Mouse (Mus musculus) neural tube, embryonic 13.5 days (tissue): ENCODE results near the gene Calcoco1. TPM values are rescaled to one million over a fixed set of nuclear protein-coding genes. Genes with fewer than 3 reads are reported as not detected.

Experiments
- ATAC-seq: fragments of 200-750 bp; cut with Nextera tagmentation; 2 replicates; pipeline ENCODE4 v1.8.0; 2017; ENCODE audit warnings: low read depth, mild to moderate bottlenecking, moderate TSS enrichment, moderate library complexity
- H3K27ac ChIP-seq: fragments of 300-500 bp; sonication (generic); replicated peaks from 2 replicates; pipeline ENCODE4 v1.5.1; 2015; ENCODE audit warnings: moderate library complexity, mild to moderate bottlenecking, inconsistent platforms
- H3K27me3 ChIP-seq: fragments of 300-500 bp; sonication (generic); 2 replicates; pipeline ENCODE4 v1.6.1; 2015; ENCODE audit warnings: mild to moderate bottlenecking, inconsistent platforms
- H3K36me3 ChIP-seq: fragments of 300-500 bp; sonication (generic); 2 replicates; pipeline ENCODE4 v1.6.1; 2015; ENCODE audit warnings: mild to moderate bottlenecking, inconsistent platforms
- H3K4me1 ChIP-seq: fragments of 300-500 bp; sonication (generic); replicated peaks from 2 replicates; pipeline ENCODE4 v1.6.1; 2015; ENCODE audit warnings: inconsistent platforms
- H3K4me2 ChIP-seq: fragments of 300-500 bp; sonication (generic); 2 replicates; pipeline ENCODE4 v1.6.1; 2015; ENCODE audit warnings: inconsistent platforms, mild to moderate bottlenecking, moderate library complexity
- H3K4me3 ChIP-seq: fragments of 300-500 bp; sonication (generic); 2 replicates; pipeline ENCODE4 v1.5.1; 2015; ENCODE audit warnings: mild to moderate bottlenecking, inconsistent platforms
- H3K9ac ChIP-seq: fragments of 300-500 bp; sonication (generic); 2 replicates; pipeline ENCODE4 v1.6.1; 2015; ENCODE audit warnings: moderate library complexity, mild to moderate bottlenecking, inconsistent platforms
- H3K9me3 ChIP-seq: fragments of 300-500 bp; sonication (generic); 2 replicates; pipeline ENCODE4 v1.6.1; 2016; ENCODE audit warnings: inconsistent platforms
- WGBS: fragments of 180-500 bp; shearing (Covaris S2); methylation state at CpG from one replicate; pipeline ENCODE4 v1.1.7; 2015; 5-methylcytosine and 5-hydroxymethylcytosine counted together
- polyA plus RNA-seq: library from polyadenylated mRNA; unstranded; fragments of >200 nt; fragmentation: Nextera tagmentation; extraction: Ambion mirVana; gene quantifications from 2 replicates; pipeline ENCODE4 v1.2.1, GENCODE M21; 2015

Calcoco1 gene
- 35.7 and 41.9 TPM in 2 replicates for polyA plus RNA-seq

- 2% methylated on average over 27 of the region's 27 CpGs for WGBS
- peak within 1 kb of the TSS; percentile 72 for H3K4me3 ChIP-seq
- peak within 1 kb of the TSS; percentile 76 for H3K9ac ChIP-seq
- H3K27ac ChIP-seq, result no peak within 1 kb of the TSS
- peaks cover 24% of the 10 kb centered on the region for H3K4me1 ChIP-seq
- H3K27me3 ChIP-seq, result no peaks in the 10 kb centered on the region
- peaks cover 24% of the 10 kb centered on the region for H3K36me3 ChIP-seq
- H3K4me2 ChIP-seq, result peak within 1 kb of the TSS; percentile 78
- no peaks in the 10 kb centered on the region for H3K9me3 ChIP-seq
- ATAC-seq, result peak; percentile 98
Observed at GRCm38 (mm10) chr15:102721980-102722475, at the start of gene Calcoco1. Gene Calcoco1, minus strand, starts transcription at chr15:102722178.

- Histone ChIP-seq H3K4me2 (no peak overlapping the region), H3K36me3 (no peaks in the 10 kb centered on the region), H3K27ac (no peak overlapping the region), H3K4me1 (no peaks in the 10 kb centered on the region), H3K9ac (no peak overlapping the region), H3K9me3 (no peaks in the 10 kb centered on the region), H3K4me3 (no peak overlapping the region), H3K27me3 (peaks cover 6% of the 10 kb centered on the region)
- 53% methylated on average over 7 of the region's 7 CpGs for WGBS
- ATAC-seq, result no peak
Observed at GRCm38 (mm10) chr15:102770866-102771265, 48.9 kb upstream of the Calcoco1 start.

- Histone ChIP-seq H3K9me3 (no peaks in the 10 kb centered on the region), H3K4me3 (no peak overlapping the region), H3K27ac (no peak overlapping the region), H3K4me1 (no peaks in the 10 kb centered on the region), H3K27me3 (peaks cover 37% of the 10 kb centered on the region), H3K9ac (no peak overlapping the region), H3K36me3 (no peaks in the 10 kb centered on the region), H3K4me2 (no peak overlapping the region)
- ATAC-seq, result no peak
- 54% methylated on average over 2 of the region's 2 CpGs for WGBS
Observed at GRCm38 (mm10) chr15:102765207-102765606, 43.2 kb upstream of the Calcoco1 start.

GRCm38 (mm10) chr15:102761745-102762378 is 39.9 kb upstream of the Calcoco1 start:
- H3K4me3 ChIP-seq, result no peak overlapping the region
- H3K4me2 ChIP-seq, result no peak overlapping the region
- H3K27ac ChIP-seq, result no peak overlapping the region
- ATAC-seq, result peak; percentile 90
- peaks cover 60% of the 10 kb centered on the region for H3K27me3 ChIP-seq
- no peaks in the 10 kb centered on the region for H3K9me3 ChIP-seq
- no peaks in the 10 kb centered on the region for H3K4me1 ChIP-seq
- no peaks in the 10 kb centered on the region for H3K36me3 ChIP-seq
- 13% methylated on average over 7 of the region's 7 CpGs for whole genome bisulfite sequencing
- H3K9ac ChIP-seq, result no peak overlapping the region

GRCm38 (mm10) chr15:102757686-102758085 is 35.7 kb upstream of the Calcoco1 start:
- Histone ChIP-seq H3K9me3 (no peaks in the 10 kb centered on the region), H3K4me2 (no peak overlapping the region), H3K27me3 (peaks cover 75% of the 10 kb centered on the region), H3K27ac (no peak overlapping the region), H3K4me3 (no peak overlapping the region), H3K36me3 (no peaks in the 10 kb centered on the region), H3K9ac (no peak overlapping the region), H3K4me1 (peaks cover 29% of the 10 kb centered on the region)
- 94% methylated on average over 1 of the region's 1 CpGs for WGBS
- no peak for ATAC-seq

GRCm38 (mm10) chr15:102755053-102755452 is 33.1 kb upstream of the Calcoco1 start:
- Histone ChIP-seq H3K9me3 (no peaks in the 10 kb centered on the region), H3K27me3 (peaks cover 81% of the 10 kb centered on the region), H3K4me1 (peaks cover 36% of the 10 kb centered on the region), H3K4me3 (no peak overlapping the region), H3K4me2 (no peak overlapping the region), H3K27ac (peak overlapping the region; percentile 88), H3K9ac (peak overlapping the region; percentile 48), H3K36me3 (no peaks in the 10 kb centered on the region)
- peak; percentile 71 for ATAC-seq
- whole genome bisulfite sequencing, result 12% methylated on average over 5 of the region's 5 CpGs

- H3K4me2 ChIP-seq, result no peak overlapping the region
- peaks cover 37% of the 10 kb centered on the region for H3K4me1 ChIP-seq
- WGBS, result 23% methylated on average over 7 of the region's 7 CpGs
- H3K27ac ChIP-seq, result peak overlapping the region; percentile 88
- no peaks in the 10 kb centered on the region for H3K36me3 ChIP-seq
- ATAC-seq, result peak; percentile 61
- H3K9me3 ChIP-seq, result no peaks in the 10 kb centered on the region
- no peak overlapping the region for H3K4me3 ChIP-seq
- peaks cover 79% of the 10 kb centered on the region for H3K27me3 ChIP-seq
- peak overlapping the region; percentile 48; the same call in 1 of the 2 replicates for H3K9ac ChIP-seq
Observed at GRCm38 (mm10) chr15:102754361-102754760, 32.4 kb upstream of the Calcoco1 start.

GRCm38 (mm10) chr15:102753170-102753569 is 31.2 kb upstream of the Calcoco1 start:
- peaks cover 80% of the 10 kb centered on the region for H3K27me3 ChIP-seq
- H3K9me3 ChIP-seq, result no peaks in the 10 kb centered on the region
- peak overlapping the region; percentile 88 for H3K27ac ChIP-seq
- no peaks in the 10 kb centered on the region for H3K36me3 ChIP-seq
- H3K4me1 ChIP-seq, result peaks cover 47% of the 10 kb centered on the region
- H3K4me3 ChIP-seq, result no peak overlapping the region
- WGBS, result 2% methylated on average over 13 of the region's 13 CpGs
- no peak overlapping the region for H3K9ac ChIP-seq
- ATAC-seq, result peak; percentile 61
- no peak overlapping the region for H3K4me2 ChIP-seq

- Histone ChIP-seq H3K4me1 (peaks cover 57% of the 10 kb centered on the region), H3K27me3 (peaks cover 85% of the 10 kb centered on the region), H3K27ac (0 out of 2 replicates have a peak overlapping the region, but pooled peaks have one; percentile 33), H3K4me3 (no peak overlapping the region), H3K9me3 (no peaks in the 10 kb centered on the region), H3K9ac (no peak overlapping the region), H3K36me3 (no peaks in the 10 kb centered on the region), H3K4me2 (no peak overlapping the region)
- WGBS, result 53% methylated on average over 1 of the region's 1 CpGs
- ATAC-seq, result no peak
Observed at GRCm38 (mm10) chr15:102752164-102752563, 30.2 kb upstream of the Calcoco1 start.

GRCm38 (mm10) chr15:102750241-102750640 is 28.3 kb upstream of the Calcoco1 start:
- no peak overlapping the region for H3K4me2 ChIP-seq
- no peak overlapping the region for H3K27ac ChIP-seq
- H3K27me3 ChIP-seq, result peaks cover 77% of the 10 kb centered on the region
- H3K9me3 ChIP-seq, result no peaks in the 10 kb centered on the region
- no peak overlapping the region for H3K9ac ChIP-seq
- WGBS, result 76% methylated on average over 5 of the region's 5 CpGs
- no peak for ATAC-seq
- H3K4me1 ChIP-seq, result peaks cover 71% of the 10 kb centered on the region
- no peak overlapping the region for H3K4me3 ChIP-seq
- H3K36me3 ChIP-seq, result no peaks in the 10 kb centered on the region

GRCm38 (mm10) chr15:102749103-102749502 is 27.1 kb upstream of the Calcoco1 start:
- H3K4me2 ChIP-seq, result no peak overlapping the region
- peaks cover 71% of the 10 kb centered on the region for H3K4me1 ChIP-seq
- 81% methylated on average over 1 of the region's 1 CpGs for WGBS

GRCm38 (mm10) chr15:102747853-102748252 is 25.9 kb upstream of the Calcoco1 start:
- 18% methylated on average over 8 of the region's 8 CpGs for WGBS
- no peaks in the 10 kb centered on the region for H3K36me3 ChIP-seq
- peak overlapping the region; percentile 94 for H3K27ac ChIP-seq
- 0 out of 2 replicates have a peak overlapping the region, but pooled peaks have one; percentile 41 for H3K4me3 ChIP-seq
- no peak for ATAC-seq
- no peaks in the 10 kb centered on the region for H3K9me3 ChIP-seq
- H3K27me3 ChIP-seq, result peaks cover 88% of the 10 kb centered on the region
- peaks cover 73% of the 10 kb centered on the region for H3K4me1 ChIP-seq
- H3K9ac ChIP-seq, result peak overlapping the region; percentile 75
- H3K4me2 ChIP-seq, result peak overlapping the region; percentile 85

More at GRCm38 (mm10) chr15:102749103-102749502, 27.1 kb upstream of the Calcoco1 start:
- ATAC-seq, result no peak
- Histone ChIP-seq H3K36me3 (no peaks in the 10 kb centered on the region), H3K4me3 (no peak overlapping the region), H3K9me3 (no peaks in the 10 kb centered on the region), H3K9ac (no peak overlapping the region), H3K27ac (peak overlapping the region; percentile 94; the same call in 1 of the 2 replicates), H3K27me3 (peaks cover 79% of the 10 kb centered on the region)
